Mouse (Mus musculus): ENCODE results near the gene Ints11. TPM values are rescaled to one million over a fixed set of nuclear protein-coding genes. Genes with fewer than 3 reads are reported as not detected.

Gene Ints11
- polyA plus RNA-seq, 1 experiment from 2014 or later = 73.1 TPM

DNA sequence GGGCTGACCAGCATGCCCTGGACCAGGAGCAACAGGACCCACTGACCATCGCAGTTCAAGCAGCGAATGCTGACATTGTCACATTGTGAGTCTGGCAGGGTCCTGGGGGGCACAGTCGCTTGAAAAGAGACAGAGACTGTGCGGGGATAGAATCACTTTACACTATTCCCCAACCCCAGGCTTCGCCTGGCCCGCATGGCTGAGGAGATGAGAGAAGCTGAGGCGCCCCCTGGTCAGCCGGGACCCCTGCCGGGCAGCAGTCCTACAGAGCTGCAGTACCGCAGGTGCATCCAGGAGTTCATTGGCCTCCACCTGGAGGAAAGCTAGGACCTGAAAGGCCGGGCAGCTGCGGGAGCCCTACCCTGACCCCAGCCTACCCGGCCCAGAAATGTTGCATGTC is 36.3 kb downstream of the Ints11 start:
- Histone ChIP-seq H3K27me3 (ENCODE audit: control insufficient read depth, insufficient read depth, low read length) (no peaks in the 10 kb centered on the region), H3K9ac (ENCODE audit: low read depth, low read length) (no peak overlapping the region), H3K36me3 (ENCODE audit: control insufficient read depth, insufficient read depth, low read length) (peaks cover 45% of the 10 kb centered on the region), H3K4me1 (ENCODE audit: control insufficient read depth, insufficient read depth, low read length) (no peaks in the 10 kb centered on the region), H3K9me3 (ENCODE audit: control insufficient read depth, low read length) (no peaks in the 10 kb centered on the region), H3K4me3 (ENCODE audit: low read length) (no peak overlapping the region), H3K4me2 (replicated peaks; ENCODE audit: low read depth, low read length) (no peak overlapping the region), H3K27ac (ENCODE audit: low read depth, low read length) (no peak overlapping the region)
- ATAC-seq (ENCODE audit: low FRiP score, low TSS enrichment) = no peak
- 87% methylated on average over 13 of the region's 13 CpGs for WGBS

DNA sequence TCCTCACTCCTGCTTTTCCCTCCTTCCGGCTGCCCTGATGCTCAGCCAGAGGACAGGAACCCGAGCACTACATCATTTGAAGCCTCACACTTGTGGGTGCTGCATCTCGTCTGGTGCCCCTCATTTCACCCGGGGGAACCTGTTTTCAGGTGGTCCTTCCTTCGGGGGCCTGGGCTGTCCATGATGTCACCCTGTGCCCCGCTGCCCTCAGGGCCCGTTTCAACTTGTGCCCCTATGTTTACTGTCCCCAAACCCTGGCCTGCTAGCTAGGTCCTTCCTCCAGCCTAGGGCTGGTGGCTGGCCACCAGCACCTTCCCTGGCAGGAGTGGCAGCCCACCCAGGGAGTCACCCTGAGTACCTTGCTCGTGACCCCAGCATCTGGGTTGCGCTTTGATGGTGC is 36.8 kb downstream of the Ints11 start:
- peaks cover 43% of the 10 kb centered on the region for H3K36me3 ChIP-seq (ENCODE audit: control insufficient read depth, insufficient read depth, low read length)
- H3K9me3 ChIP-seq (ENCODE audit: control insufficient read depth, low read length) = no peaks in the 10 kb centered on the region
- ATAC-seq (ENCODE audit: low FRiP score, low TSS enrichment) = no peak
- 81% methylated on average over 9 of the region's 9 CpGs for WGBS
- no peaks in the 10 kb centered on the region for H3K27me3 ChIP-seq (ENCODE audit: control insufficient read depth, insufficient read depth, low read length)
- H3K4me3 ChIP-seq (ENCODE audit: low read length) = no peak overlapping the region
- H3K4me2 ChIP-seq (replicated peaks; ENCODE audit: low read depth, low read length) = no peak overlapping the region
- H3K27ac ChIP-seq (ENCODE audit: low read depth, low read length) = no peak overlapping the region
- H3K9ac ChIP-seq (ENCODE audit: low read depth, low read length) = no peak overlapping the region
- no peaks in the 10 kb centered on the region for H3K4me1 ChIP-seq (ENCODE audit: control insufficient read depth, insufficient read depth, low read length)

DNA sequence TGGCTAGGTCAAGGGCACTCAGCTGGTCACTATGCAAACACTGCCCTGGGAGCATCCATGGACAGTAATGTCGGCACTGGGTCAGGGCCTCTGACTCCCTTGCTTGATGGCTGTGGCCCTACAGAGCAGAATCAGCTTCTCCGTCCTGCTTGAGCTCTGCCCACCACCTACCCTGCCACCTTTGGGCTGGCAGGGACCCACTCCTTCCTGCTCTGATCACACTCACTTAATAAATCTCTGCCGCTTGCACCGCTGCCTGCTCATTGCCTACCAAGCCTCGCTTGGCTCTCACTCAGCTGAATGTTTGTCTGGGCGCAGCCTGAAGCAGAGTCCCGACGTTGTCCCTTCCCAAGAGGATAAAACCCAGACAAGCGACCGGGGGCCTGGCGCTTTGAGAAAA is 37.7 kb downstream of the Ints11 start:
- Histone ChIP-seq H3K27ac (ENCODE audit: low read depth, low read length) (no peak overlapping the region), H3K9me3 (ENCODE audit: control insufficient read depth, low read length) (no peaks in the 10 kb centered on the region), H3K4me1 (ENCODE audit: control insufficient read depth, insufficient read depth, low read length) (no peaks in the 10 kb centered on the region), H3K4me2 (replicated peaks; ENCODE audit: low read depth, low read length) (no peak overlapping the region), H3K27me3 (ENCODE audit: control insufficient read depth, insufficient read depth, low read length) (no peaks in the 10 kb centered on the region), H3K4me3 (ENCODE audit: low read length) (no peak overlapping the region), H3K9ac (ENCODE audit: low read depth, low read length) (no peak overlapping the region), H3K36me3 (ENCODE audit: control insufficient read depth, insufficient read depth, low read length) (peaks cover 34% of the 10 kb centered on the region)
- no peak for ATAC-seq (ENCODE audit: low FRiP score, low TSS enrichment)
- 79% methylated on average over 11 of the region's 11 CpGs for WGBS

GRCm38 (mm10) chr4:155908281-155908680 is 38.9 kb downstream of the Ints11 start:
- WGBS = 76% methylated on average over 7 of the region's 7 CpGs
- Histone ChIP-seq H3K4me2 (replicated peaks; ENCODE audit: low read depth, low read length) (no peak overlapping the region), H3K9ac (ENCODE audit: low read depth, low read length) (no peak overlapping the region), H3K9me3 (ENCODE audit: control insufficient read depth, low read length) (no peaks in the 10 kb centered on the region), H3K36me3 (ENCODE audit: control insufficient read depth, insufficient read depth, low read length) (peaks cover 22% of the 10 kb centered on the region), H3K27ac (ENCODE audit: low read depth, low read length) (no peak overlapping the region), H3K27me3 (ENCODE audit: control insufficient read depth, insufficient read depth, low read length) (no peaks in the 10 kb centered on the region), H3K4me1 (ENCODE audit: control insufficient read depth, insufficient read depth, low read length) (no peaks in the 10 kb centered on the region), H3K4me3 (ENCODE audit: low read length) (no peak overlapping the region)
- no peak for ATAC-seq (ENCODE audit: low FRiP score, low TSS enrichment)

DNA sequence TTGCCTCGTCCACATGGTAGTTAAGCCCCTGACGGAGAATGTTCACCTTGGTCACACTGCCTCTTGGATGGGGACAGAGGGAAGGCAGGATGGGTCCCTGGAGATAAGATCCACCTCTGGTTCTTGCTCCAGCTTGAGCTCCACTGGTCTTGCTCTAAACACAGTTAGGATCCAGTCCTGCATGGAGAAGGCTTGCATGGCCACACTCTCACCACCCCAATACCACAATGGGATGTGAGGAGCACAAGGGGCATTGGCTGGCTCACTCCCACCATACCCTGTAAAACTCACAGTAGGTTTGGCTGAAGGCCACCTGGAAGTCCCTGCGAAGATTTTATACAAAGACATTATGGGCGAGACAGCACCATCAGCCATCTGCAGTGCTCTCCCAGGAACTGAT is 39.4 kb downstream of the Ints11 start:
- Histone ChIP-seq H3K36me3 (ENCODE audit: control insufficient read depth, insufficient read depth, low read length) (peaks cover 17% of the 10 kb centered on the region), H3K27me3 (ENCODE audit: control insufficient read depth, insufficient read depth, low read length) (no peaks in the 10 kb centered on the region), H3K4me2 (replicated peaks; ENCODE audit: low read depth, low read length) (no peak overlapping the region), H3K4me3 (ENCODE audit: low read length) (no peak overlapping the region), H3K4me1 (ENCODE audit: control insufficient read depth, insufficient read depth, low read length) (no peaks in the 10 kb centered on the region), H3K9me3 (ENCODE audit: control insufficient read depth, low read length) (no peaks in the 10 kb centered on the region), H3K27ac (ENCODE audit: low read depth, low read length) (no peak overlapping the region), H3K9ac (ENCODE audit: low read depth, low read length) (no peak overlapping the region)
- ATAC-seq (ENCODE audit: low FRiP score, low TSS enrichment) = no peak
- WGBS = 92% methylated on average over 4 of the region's 4 CpGs

- Histone ChIP-seq H3K36me3 (ENCODE audit: control insufficient read depth, insufficient read depth, low read length) (no peaks in the 10 kb centered on the region), H3K27ac (ENCODE audit: low read depth, low read length) (no peak overlapping the region), H3K27me3 (ENCODE audit: control insufficient read depth, insufficient read depth, low read length) (no peaks in the 10 kb centered on the region), H3K9me3 (ENCODE audit: control insufficient read depth, low read length) (no peaks in the 10 kb centered on the region), H3K4me3 (ENCODE audit: low read length) (no peak overlapping the region), H3K4me1 (ENCODE audit: control insufficient read depth, insufficient read depth, low read length) (no peaks in the 10 kb centered on the region), H3K4me2 (replicated peaks; ENCODE audit: low read depth, low read length) (no peak overlapping the region), H3K9ac (ENCODE audit: low read depth, low read length) (no peak overlapping the region)
- WGBS = 58% methylated on average over 1 of the region's 1 CpGs
- ATAC-seq (ENCODE audit: low FRiP score, low TSS enrichment) = no peak
These were observed 62.7 kb downstream of the Ints11 start for GRCm38 (mm10) chr4:155932031-155932430.

Small RNAs within 50 kb of the gene (microRNA-seq; reads per million reads assigned to microRNA genes)
- gene Gm22991 = not detected

Other genes starting within 250 kb of the Ints11 start
- gene Cdk11b, start 244.7 kb upstream of the Ints11 start, polyA plus RNA-seq (2014; fragmentation: Nextera tagmentation; extraction: Ambion mirVana) = 51.9 and 57.0 TPM in 2 replicates
- not detected in 2 replicates for gene Gm10563, start 224.1 kb upstream of the Ints11 start, polyA plus RNA-seq (2014; fragmentation: Nextera tagmentation; extraction: Ambion mirVana)
- gene Mmp23, start 216.2 kb upstream of the Ints11 start, polyA plus RNA-seq (2014; fragmentation: Nextera tagmentation; extraction: Ambion mirVana) = 28.9 and 43.1 TPM in 2 replicates
- gene Mib2, start 200.3 kb upstream of the Ints11 start, polyA plus RNA-seq (2014; fragmentation: Nextera tagmentation; extraction: Ambion mirVana) = 14.3 and 18.0 TPM in 2 replicates
- gene Fndc10, start 175.2 kb upstream of the Ints11 start, polyA plus RNA-seq (2014; fragmentation: Nextera tagmentation; extraction: Ambion mirVana) = 2.8 and 4.5 TPM in 2 replicates
- 149 and 178 TPM in 2 replicates for gene Ssu72, start 164.7 kb upstream of the Ints11 start, polyA plus RNA-seq (2014; fragmentation: Nextera tagmentation; extraction: Ambion mirVana)
- gene Tmem240, start 134.7 kb upstream of the Ints11 start, polyA plus RNA-seq (2014; fragmentation: Nextera tagmentation; extraction: Ambion mirVana) = 0.49 and 0.88 TPM in 2 replicates
- gene Atad3a, start 108.5 kb upstream of the Ints11 start, polyA plus RNA-seq (2014; fragmentation: Nextera tagmentation; extraction: Ambion mirVana) = 85.8 and 112 TPM in 2 replicates
- 4.1 and 4.9 TPM in 2 replicates for gene Vwa1, start 94.8 kb upstream of the Ints11 start, polyA plus RNA-seq (2014; fragmentation: Nextera tagmentation; extraction: Ambion mirVana)
- gene Tmem88b, start 83.7 kb upstream of the Ints11 start, polyA plus RNA-seq (2014; fragmentation: Nextera tagmentation; extraction: Ambion mirVana) = 0.20 and 0.32 TPM in 2 replicates
- 0.40 and 0.43 TPM in 2 replicates for gene Ankrd65, start 79.1 kb upstream of the Ints11 start, polyA plus RNA-seq (2014; fragmentation: Nextera tagmentation; extraction: Ambion mirVana)
- gene Mrpl20, start 66.7 kb upstream of the Ints11 start, polyA plus RNA-seq (2014; fragmentation: Nextera tagmentation; extraction: Ambion mirVana) = 226 and 291 TPM in 2 replicates
- 115 and 174 TPM in 2 replicates for gene Ccnl2, start 57.1 kb upstream of the Ints11 start, polyA plus RNA-seq (2014; fragmentation: Nextera tagmentation; extraction: Ambion mirVana)
- 134 and 155 TPM in 2 replicates for gene Aurkaip1, start 38.3 kb upstream of the Ints11 start, polyA plus RNA-seq (2014; fragmentation: Nextera tagmentation; extraction: Ambion mirVana)
- 72.1 and 75.1 TPM in 2 replicates for gene Mxra8, start 29.9 kb upstream of the Ints11 start, polyA plus RNA-seq (2014; fragmentation: Nextera tagmentation; extraction: Ambion mirVana)
- 6.3 and 7.2 TPM in 2 replicates for gene Dvl1, start 22.1 kb upstream of the Ints11 start, polyA plus RNA-seq (2014; fragmentation: Nextera tagmentation; extraction: Ambion mirVana)
- gene Tas1r3, start 6.2 kb upstream of the Ints11 start, polyA plus RNA-seq (2014; fragmentation: Nextera tagmentation; extraction: Ambion mirVana) = 0.14 and 0.38 TPM in 2 replicates
- gene Cptp, start 106 bp upstream of the Ints11 start, polyA plus RNA-seq (2014; fragmentation: Nextera tagmentation; extraction: Ambion mirVana) = 11.1 and 18.8 TPM in 2 replicates
- gene Pusl1, start 22.2 kb downstream of the Ints11 start, polyA plus RNA-seq (2014; fragmentation: Nextera tagmentation; extraction: Ambion mirVana) = 41.4 and 50.5 TPM in 2 replicates
- 10.3 and 15.5 TPM in 2 replicates for gene Acap3, start 22.3 kb downstream of the Ints11 start, polyA plus RNA-seq (2014; fragmentation: Nextera tagmentation; extraction: Ambion mirVana)
- gene Ube2j2, start 74.3 kb downstream of the Ints11 start, polyA plus RNA-seq (2014; fragmentation: Nextera tagmentation; extraction: Ambion mirVana) = 121 and 127 TPM in 2 replicates
- gene C1qtnf12, start 92.8 kb downstream of the Ints11 start, polyA plus RNA-seq (2014; fragmentation: Nextera tagmentation; extraction: Ambion mirVana) = 129 and 142 TPM in 2 replicates
- gene B3galt6, start 123.1 kb downstream of the Ints11 start, polyA plus RNA-seq (2014; fragmentation: Nextera tagmentation; extraction: Ambion mirVana) = 20.0 and 20.8 TPM in 2 replicates
- gene Sdf4, start 123.3 kb downstream of the Ints11 start, polyA plus RNA-seq (2014; fragmentation: Nextera tagmentation; extraction: Ambion mirVana) = 131 and 165 TPM in 2 replicates
- 0.76 and 0.77 TPM in 2 replicates for gene Tnfrsf4, start 144.3 kb downstream of the Ints11 start, polyA plus RNA-seq (2014; fragmentation: Nextera tagmentation; extraction: Ambion mirVana)
- gene Tnfrsf18, start 156.6 kb downstream of the Ints11 start, polyA plus RNA-seq (2014; fragmentation: Nextera tagmentation; extraction: Ambion mirVana) = 2.3 and 2.8 TPM in 2 replicates
- gene Ttll10, start 189.9 kb downstream of the Ints11 start, polyA plus RNA-seq (2014; fragmentation: Nextera tagmentation; extraction: Ambion mirVana) = 3.5 and 6.0 TPM in 2 replicates
- 30.2 and 47.3 TPM in 2 replicates for gene 9430015G10Rik, start 240.4 kb downstream of the Ints11 start, polyA plus RNA-seq (2014; fragmentation: Nextera tagmentation; extraction: Ambion mirVana)

All from kidney, embryonic 14.5 days (tissue).